Mouse (Mus musculus): Measurements from ENCODE around the gene Ano2.

DNA sequence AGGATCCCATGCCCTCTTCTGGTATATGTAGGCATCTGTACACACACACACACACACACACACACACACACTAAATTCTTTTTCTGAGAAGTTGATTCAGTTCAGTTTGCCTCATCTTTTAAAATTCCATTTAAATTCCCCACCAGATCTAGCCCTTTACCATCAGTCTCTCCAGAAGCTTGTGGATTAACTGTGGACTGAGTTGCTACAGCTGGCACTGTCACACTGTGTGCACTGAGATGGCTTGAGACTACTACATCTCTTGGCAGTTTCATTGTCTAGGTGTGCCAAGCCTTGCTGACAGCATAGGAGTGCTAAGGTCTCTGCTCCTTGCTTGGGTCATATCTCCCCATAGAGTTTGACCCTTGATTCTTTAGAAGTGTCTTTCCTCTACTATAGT is 283.3 kb downstream of the Ano2 start:
- TF ChIP-seq CTCF (IDR thresholded peaks at IDR 0.05; ENCODE audit: control insufficient read depth, insufficient read depth, insufficient read length) (no peak), MAX (IDR thresholded peaks at IDR 0.05) (no peak), MYOG (IDR thresholded peaks at IDR 0.05; ENCODE audit: control insufficient read depth, extremely low read depth, insufficient read length) (no peak), CEBPB (IDR thresholded peaks at IDR 0.05; ENCODE audit: low read depth) (no peak), USF1 (IDR thresholded peaks at IDR 0.05; ENCODE audit: low read depth) (no peak), MYOD1 (IDR thresholded peaks at IDR 0.05; ENCODE audit: control insufficient read depth, insufficient read length, low read depth) (no peak)

All from C2C12 (cell line).